Mouse (Mus musculus): ENCODE data around the gene Lrch4. TPM values are rescaled to one million over a fixed set of nuclear protein-coding genes. Genes with fewer than 3 reads are reported as not detected.
"Not testable (repeated sequence)": the region's sequence is repeated elsewhere in the genome, so short reads cannot be mapped to it uniquely, and the experiment has no call there.

Lrch4 gene
- polyA plus RNA-seq, 1 experiment = 187 TPM

DNA sequence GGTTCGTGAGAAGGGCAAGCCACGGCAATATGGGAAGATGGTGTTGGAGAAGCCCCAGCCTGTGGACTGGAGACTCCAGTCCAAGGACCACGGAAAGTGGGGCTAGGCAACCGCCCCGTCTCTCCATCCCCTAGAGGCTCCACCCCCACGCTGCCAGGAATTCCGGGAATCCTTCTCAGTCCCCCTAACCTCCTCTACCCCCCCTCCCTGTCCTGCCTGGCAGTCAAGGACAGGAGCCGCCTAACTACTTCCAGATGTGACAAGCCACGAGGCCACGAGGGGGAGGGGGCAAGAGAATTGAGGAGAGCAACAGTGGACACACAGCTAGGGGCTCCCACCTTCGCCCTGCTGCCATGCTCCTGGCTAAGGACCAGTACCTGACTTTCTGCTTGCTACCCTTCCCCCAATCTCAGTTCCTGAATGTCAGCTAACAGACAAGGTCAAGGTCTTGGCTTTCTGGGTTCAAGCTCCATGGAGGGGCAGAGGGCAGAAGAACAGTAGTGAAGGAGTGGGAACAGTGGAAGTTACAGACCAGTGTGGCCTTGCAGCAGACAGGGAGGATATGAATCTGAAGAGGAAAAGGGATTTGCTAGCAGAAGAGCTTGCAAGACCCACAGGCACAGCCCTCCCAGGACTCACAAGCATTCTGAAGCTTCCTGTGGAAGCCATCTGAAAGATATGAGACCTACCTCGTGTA is 18.2 kb upstream of the Lrch4 start:
- Histone ChIP-seq H3K4me3 (replicated peaks) (peak overlapping the region; percentile 50), H3K27me3 (replicated peaks) (peaks cover 5% of the 10 kb centered on the region), H3K4me1 (peaks cover 35% of the 10 kb centered on the region), H3K9me3 (no peaks in the 10 kb centered on the region), H3K36me3 (replicated peaks; ENCODE audit: low read length) (peaks cover 33% of the 10 kb centered on the region)
- TF ChIP-seq FLI1 (IDR thresholded peaks at IDR 0.05; ENCODE audit: low read length) (no peak), GATA1 (IDR thresholded peaks at IDR 0.05; ENCODE audit: borderline replicate concordance, low read length) (no peak)

DNA sequence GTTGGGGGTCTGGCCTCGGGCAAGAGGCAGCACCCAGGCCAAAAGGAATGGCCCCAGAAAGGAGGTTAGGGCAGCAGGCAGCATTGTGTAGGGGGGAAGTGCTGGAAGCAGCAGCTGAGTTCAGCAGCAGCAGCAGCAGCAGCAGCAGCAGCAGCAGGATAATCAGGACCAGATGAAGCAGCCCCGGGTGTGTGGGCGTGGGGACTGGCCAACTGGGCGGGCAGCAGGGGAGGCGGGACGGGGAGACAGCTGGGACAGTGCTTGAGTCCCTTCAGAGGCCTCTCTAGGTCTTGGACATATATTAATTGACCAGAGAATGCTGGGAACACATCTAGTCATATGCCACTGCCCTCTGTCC is 17.7 kb upstream of the Lrch4 start:
- Histone ChIP-seq H3K9me3 (no peaks in the 10 kb centered on the region), H3K36me3 (replicated peaks; ENCODE audit: low read length) (peaks cover 29% of the 10 kb centered on the region), H3K27me3 (replicated peaks) (peaks cover 7% of the 10 kb centered on the region), H3K4me1 (peaks cover 30% of the 10 kb centered on the region), H3K4me3 (replicated peaks) (no peak overlapping the region)
- TF ChIP-seq GATA1 (IDR thresholded peaks at IDR 0.05; ENCODE audit: borderline replicate concordance, low read length) (no peak), FLI1 (IDR thresholded peaks at IDR 0.05; ENCODE audit: low read length) (no peak)

DNA sequence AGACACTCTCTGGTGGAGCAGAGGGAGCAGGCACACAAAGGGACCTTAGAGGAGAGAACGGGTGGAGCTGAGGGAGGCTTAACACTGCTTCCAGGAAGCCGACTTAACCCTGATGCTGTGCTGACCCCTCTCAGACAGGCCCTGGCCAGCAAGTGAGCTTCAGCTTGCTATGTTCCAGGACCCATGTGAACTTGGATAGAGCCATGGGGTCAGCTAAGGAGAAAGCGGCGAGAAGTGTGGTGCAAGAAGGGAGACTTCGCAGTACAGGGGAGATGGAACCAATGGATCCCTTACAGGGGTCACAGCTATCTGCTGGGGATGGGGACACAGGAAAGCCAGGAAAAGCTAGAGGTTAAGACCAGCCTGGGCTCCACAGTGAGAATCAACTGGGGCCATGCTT is 15.8 kb upstream of the Lrch4 start:
- Histone ChIP-seq H3K4me1 (peaks cover 30% of the 10 kb centered on the region), H3K4me3 (replicated peaks) (no peak overlapping the region), H3K27me3 (replicated peaks) (peaks cover 18% of the 10 kb centered on the region)

DNA sequence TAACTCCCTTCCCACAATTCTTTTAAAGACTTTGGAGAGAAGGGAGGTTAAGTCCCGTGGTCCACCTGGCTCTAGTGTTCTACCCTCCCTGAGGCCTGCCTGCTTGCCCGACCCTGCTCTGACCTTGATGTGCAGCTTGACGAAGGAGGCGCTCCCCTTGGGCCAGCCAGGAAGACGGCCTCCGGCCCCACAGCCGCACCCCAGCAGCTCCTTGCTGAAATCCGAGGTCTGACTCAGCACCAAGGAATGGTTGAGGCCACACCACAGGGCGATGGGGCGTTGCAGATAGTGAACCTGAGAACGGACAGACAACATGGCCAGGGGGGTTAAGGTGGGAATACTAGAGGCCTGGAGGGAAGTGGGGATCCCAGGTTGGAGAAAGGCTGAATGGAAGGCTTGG is 15.4 kb upstream of the Lrch4 start, which contains the start of gene Pcolce:
Gene Pcolce, minus strand, starts transcription at position 235 of the 400 bp plus-strand sequence.
- Histone ChIP-seq H3K4me3 (replicated peaks) (no peak within 1 kb of the TSS), H3K27me3 (replicated peaks) (peaks cover 23% of the 10 kb centered on the region), H3K4me1 (peaks cover 35% of the 10 kb centered on the region), H3K36me3 (replicated peaks; ENCODE audit: low read length) (peaks cover 14% of the 10 kb centered on the region), H3K9me3 (no peaks in the 10 kb centered on the region)
- TF ChIP-seq GATA1 (IDR thresholded peaks at IDR 0.05; ENCODE audit: borderline replicate concordance, low read length) = no peak
- TF ChIP-seq FLI1 (IDR thresholded peaks at IDR 0.05; ENCODE audit: low read length) = no peak

More for the DNA sequence above, 15.8 kb upstream of the Lrch4 start:
- TF ChIP-seq GATA1 (IDR thresholded peaks at IDR 0.05; ENCODE audit: borderline replicate concordance, low read length) (no peak), FLI1 (IDR thresholded peaks at IDR 0.05; ENCODE audit: low read length) (no peak)
- no peaks in the 10 kb centered on the region for H3K9me3 ChIP-seq
- peaks cover 14% of the 10 kb centered on the region for H3K36me3 ChIP-seq (replicated peaks; ENCODE audit: low read length)

DNA sequence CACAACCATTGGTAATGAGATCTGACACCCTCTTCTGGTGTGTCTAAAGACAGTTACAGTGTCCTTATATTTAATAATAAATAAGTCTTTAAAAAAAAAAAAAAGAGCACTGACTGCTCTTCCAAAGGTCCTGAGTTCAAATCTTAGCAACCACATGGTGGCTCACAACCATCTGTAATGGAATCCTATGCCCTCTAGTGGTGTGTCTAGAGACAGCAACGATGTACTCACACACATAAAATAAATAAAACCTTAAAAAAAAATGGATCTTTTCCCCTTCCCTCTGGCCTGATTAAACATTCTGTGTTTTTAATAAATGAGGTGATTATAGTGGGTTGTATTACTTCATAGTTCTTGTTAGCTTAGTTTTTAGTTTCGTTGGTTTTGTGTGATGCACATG is 14.0 kb upstream of the Lrch4 start:
- H3K36me3 ChIP-seq (replicated peaks; ENCODE audit: low read length); H3K9me3 ChIP-seq; H3K4me3 ChIP-seq (replicated peaks): not testable (repeated sequence)
- Histone ChIP-seq H3K4me1 (peaks cover 36% of the 10 kb centered on the region), H3K27me3 (replicated peaks) (peaks cover 33% of the 10 kb centered on the region)

DNA sequence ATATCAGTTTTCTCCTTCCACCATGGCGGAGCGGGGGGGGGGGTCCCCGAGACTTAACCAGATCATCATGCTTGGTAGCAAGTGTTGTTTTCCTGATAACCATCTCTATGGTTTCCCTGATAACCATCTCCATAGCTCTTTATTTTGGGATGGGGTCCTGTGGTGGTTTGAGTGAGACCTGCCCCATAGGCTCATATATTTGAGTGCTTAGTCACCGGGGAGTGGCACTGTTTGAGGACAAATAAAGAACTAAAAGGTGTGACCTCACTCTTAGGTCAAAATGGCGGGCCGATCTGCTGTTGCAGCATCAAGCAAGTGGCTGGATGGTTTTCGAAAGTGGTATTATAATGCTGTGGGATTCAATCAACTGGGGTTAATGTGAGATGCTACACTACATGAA is 13.6 kb upstream of the Lrch4 start:
- H3K36me3 ChIP-seq (replicated peaks; ENCODE audit: low read length) = peaks cover 10% of the 10 kb centered on the region
- H3K27me3 ChIP-seq (replicated peaks) = peaks cover 35% of the 10 kb centered on the region
- H3K4me3 ChIP-seq (replicated peaks) = no peak overlapping the region
- TF ChIP-seq FLI1 (IDR thresholded peaks at IDR 0.05; ENCODE audit: low read length) (no peak), GATA1 (IDR thresholded peaks at IDR 0.05; ENCODE audit: borderline replicate concordance, low read length) (no peak)
- H3K4me1 ChIP-seq = peaks cover 32% of the 10 kb centered on the region
- H3K9me3 ChIP-seq = no peaks in the 10 kb centered on the region

DNA sequence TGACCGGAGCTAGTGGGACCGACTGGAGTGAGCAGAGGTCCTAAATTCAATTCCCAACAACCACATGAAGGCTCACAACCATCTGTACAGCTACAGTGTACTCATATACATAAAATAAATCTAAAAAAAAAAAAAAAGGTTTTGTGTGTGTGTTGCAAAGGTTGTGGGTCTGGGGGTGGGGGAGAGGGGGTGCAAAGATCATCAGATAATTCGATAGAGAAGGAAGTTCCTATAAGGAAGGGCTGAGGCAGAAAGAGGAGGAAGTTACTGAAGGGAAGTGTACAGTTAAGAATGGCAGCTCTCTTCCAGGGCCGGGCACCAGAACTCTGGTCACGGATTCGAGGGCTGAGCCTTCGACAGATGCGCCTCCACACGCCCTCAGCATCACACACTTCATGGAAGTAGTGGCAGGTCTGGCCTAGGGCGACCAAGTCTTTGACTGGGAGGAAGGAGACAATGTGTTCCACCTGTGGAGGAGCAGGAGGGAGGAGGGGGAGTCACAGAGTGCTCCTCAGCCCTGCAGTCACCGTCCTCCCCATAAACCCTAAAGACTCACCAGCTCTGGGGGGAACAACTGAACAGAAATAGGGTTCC is 4.9 kb upstream of the Lrch4 start:
- H3K4me1 ChIP-seq = peaks cover 29% of the 10 kb centered on the region
- TF ChIP-seq FLI1 (IDR thresholded peaks at IDR 0.05; ENCODE audit: low read length) (no peak), GATA1 (IDR thresholded peaks at IDR 0.05; ENCODE audit: borderline replicate concordance, low read length) (no peak)

DNA sequence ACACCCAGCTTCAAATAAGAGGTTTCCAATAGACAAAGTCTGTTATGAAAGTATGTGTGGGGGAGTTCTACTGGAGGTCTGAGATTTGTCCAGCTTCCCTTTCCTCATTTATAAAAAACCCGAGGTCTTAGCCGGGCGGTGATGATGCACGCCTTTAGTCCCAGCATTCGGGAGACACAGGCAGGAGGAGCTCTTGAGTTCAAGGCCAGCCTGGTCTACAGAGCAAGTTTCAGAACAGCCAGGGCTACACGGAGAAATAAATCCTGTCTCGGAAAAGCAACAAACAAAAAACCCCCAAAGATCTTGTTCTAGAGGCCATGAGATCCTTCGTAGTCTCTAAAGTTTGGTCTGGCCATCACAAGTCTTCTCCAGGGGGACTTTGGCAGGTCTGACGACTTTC is 930 bp upstream of the Lrch4 start:
- H3K36me3 ChIP-seq (replicated peaks; ENCODE audit: low read length) = peaks cover 8% of the 10 kb centered on the region
- peak overlapping the region; percentile 100 for H3K4me3 ChIP-seq (replicated peaks)
- peaks cover 2% of the 10 kb centered on the region; the same call in 1 of the 2 replicates for H3K9me3 ChIP-seq
- H3K27me3 ChIP-seq (replicated peaks) = peaks cover 2% of the 10 kb centered on the region
- TF ChIP-seq FLI1 (IDR thresholded peaks at IDR 0.05; ENCODE audit: low read length) = no peak
- no peak for TF ChIP-seq GATA1 (IDR thresholded peaks at IDR 0.05; ENCODE audit: borderline replicate concordance, low read length)
- H3K4me1 ChIP-seq = peaks cover 60% of the 10 kb centered on the region

More for the DNA sequence above, 4.9 kb upstream of the Lrch4 start:
- Histone ChIP-seq H3K27me3 (replicated peaks) (peaks cover 20% of the 10 kb centered on the region), H3K4me3 (replicated peaks) (peak overlapping the region; percentile 42), H3K36me3 (replicated peaks; ENCODE audit: low read length) (no peaks in the 10 kb centered on the region), H3K9me3 (peaks cover 4% of the 10 kb centered on the region; the same call in 1 of the 2 replicates)

DNA sequence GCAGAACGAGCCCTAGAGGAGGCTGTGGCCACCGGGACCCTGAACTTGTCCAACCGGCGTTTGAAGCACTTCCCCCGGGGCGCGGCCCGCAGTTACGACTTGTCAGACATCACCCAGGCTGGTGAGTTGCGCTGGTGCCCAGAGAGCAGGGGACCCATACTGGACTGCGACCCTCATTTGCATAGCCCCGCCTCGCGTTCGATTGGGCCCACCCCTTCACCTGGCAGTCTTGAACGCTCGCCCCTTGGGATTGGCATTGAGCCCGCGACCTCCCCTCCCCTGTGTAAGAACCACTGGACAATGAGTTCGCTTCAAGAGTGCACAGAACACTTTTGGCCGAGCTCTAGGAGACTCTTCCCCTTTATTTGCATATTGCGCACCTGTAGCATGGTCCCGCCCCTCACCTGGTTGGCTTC is 393 bp downstream of the Lrch4 start:
- Histone ChIP-seq H3K4me3 (replicated peaks) (peak overlapping the region; percentile 100), H3K4me1 (peaks cover 69% of the 10 kb centered on the region)

DNA sequence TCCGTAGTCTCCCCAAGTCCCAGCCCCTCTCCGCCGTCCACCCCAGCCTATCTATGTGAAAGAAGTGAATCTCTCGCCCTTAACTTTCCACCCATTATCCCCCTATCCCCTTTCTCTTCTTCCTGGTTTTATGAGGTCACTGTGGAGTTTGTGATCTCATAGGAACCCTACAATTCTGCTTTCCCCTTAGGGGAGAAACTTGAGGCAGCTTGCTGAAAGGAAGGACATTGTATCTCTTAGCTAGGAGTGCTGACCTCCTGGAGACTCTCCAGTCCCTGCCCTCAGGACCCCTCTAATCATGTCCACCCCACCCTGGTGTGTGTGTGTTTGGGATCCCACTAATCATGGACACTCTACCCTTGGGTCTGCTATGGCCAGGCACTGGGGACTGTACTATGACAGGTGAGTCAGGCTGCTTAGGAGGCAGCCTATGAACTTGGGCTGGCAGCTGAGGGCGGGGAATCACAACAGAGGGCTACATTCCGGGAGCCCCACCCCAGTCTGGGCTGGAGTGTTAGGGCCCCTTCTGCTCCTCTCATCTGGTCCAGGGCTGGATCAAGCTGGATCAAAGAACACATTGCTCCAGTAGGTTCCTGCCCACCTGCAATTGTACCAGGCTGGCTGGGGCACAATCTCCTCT is 1.1 kb downstream of the Lrch4 start:
- TF ChIP-seq FLI1 (IDR thresholded peaks at IDR 0.05; ENCODE audit: low read length) = no peak
- TF ChIP-seq GATA1 (IDR thresholded peaks at IDR 0.05; ENCODE audit: borderline replicate concordance, low read length) = no peak
- H3K4me3 ChIP-seq (replicated peaks) = peak overlapping the region; percentile 100
- H3K27me3 ChIP-seq (replicated peaks) = no peaks in the 10 kb centered on the region
- peaks cover 64% of the 10 kb centered on the region for H3K4me1 ChIP-seq
- H3K9me3 ChIP-seq = no peaks in the 10 kb centered on the region
- peaks cover 26% of the 10 kb centered on the region for H3K36me3 ChIP-seq (replicated peaks; ENCODE audit: low read length)

More for the DNA sequence above, 393 bp downstream of the Lrch4 start:
- peaks cover 21% of the 10 kb centered on the region for H3K36me3 ChIP-seq (replicated peaks; ENCODE audit: low read length)
- TF ChIP-seq FLI1 (IDR thresholded peaks at IDR 0.05; ENCODE audit: low read length) = no peak
- no peak for TF ChIP-seq GATA1 (IDR thresholded peaks at IDR 0.05; ENCODE audit: borderline replicate concordance, low read length)
- no peaks in the 10 kb centered on the region for H3K27me3 ChIP-seq (replicated peaks)
- no peaks in the 10 kb centered on the region for H3K9me3 ChIP-seq

Measured in megakaryocyte, embryonic 14.5 days (primary cell).